Mouse (Mus musculus) brain, embryonic 14.5 days (tissue): ENCODE data around the gene Gm20425. TPM values are rescaled to one million over a fixed set of nuclear protein-coding genes. Genes with fewer than 3 reads are reported as not detected.

Experiments used
- DNase-seq: peaks from one replicate; pipeline ENCODE4 v3.0.0-alpha.2; 2011; ENCODE audit warnings: low read depth
- CTCF ChIP-seq: fragments of 200-500 bp; IDR thresholded peaks from 2 replicates; pipeline ENCODE4 v1.5.1; 2012; ENCODE audit warnings: inconsistent platforms, mild to moderate bottlenecking, moderate library complexity, borderline replicate concordance; ENCODE audit not compliant: insufficient read depth, insufficient read length; ENCODE audit errors: extremely low read depth
- POLR2A ChIP-seq: fragments of 200-500 bp; IDR thresholded peaks from 2 replicates; pipeline ENCODE4 v1.6.1; 2012; ENCODE audit warnings: mild to moderate bottlenecking, inconsistent platforms, borderline replicate concordance; ENCODE audit not compliant: poor library complexity, insufficient read depth, insufficient read length, severe bottlenecking; ENCODE audit errors: extremely low read depth
- polyA plus RNA-seq: library from polyadenylated mRNA; depleted of rRNA; stranded (reverse); fragments of >200 nt; gene quantifications from 2 replicates; pipeline ENCODE4 v1.2.3, GENCODE M21; 2012; rRNA removed

The Gm20425 gene
- not detected in 2 replicates for polyA plus RNA-seq

DNA sequence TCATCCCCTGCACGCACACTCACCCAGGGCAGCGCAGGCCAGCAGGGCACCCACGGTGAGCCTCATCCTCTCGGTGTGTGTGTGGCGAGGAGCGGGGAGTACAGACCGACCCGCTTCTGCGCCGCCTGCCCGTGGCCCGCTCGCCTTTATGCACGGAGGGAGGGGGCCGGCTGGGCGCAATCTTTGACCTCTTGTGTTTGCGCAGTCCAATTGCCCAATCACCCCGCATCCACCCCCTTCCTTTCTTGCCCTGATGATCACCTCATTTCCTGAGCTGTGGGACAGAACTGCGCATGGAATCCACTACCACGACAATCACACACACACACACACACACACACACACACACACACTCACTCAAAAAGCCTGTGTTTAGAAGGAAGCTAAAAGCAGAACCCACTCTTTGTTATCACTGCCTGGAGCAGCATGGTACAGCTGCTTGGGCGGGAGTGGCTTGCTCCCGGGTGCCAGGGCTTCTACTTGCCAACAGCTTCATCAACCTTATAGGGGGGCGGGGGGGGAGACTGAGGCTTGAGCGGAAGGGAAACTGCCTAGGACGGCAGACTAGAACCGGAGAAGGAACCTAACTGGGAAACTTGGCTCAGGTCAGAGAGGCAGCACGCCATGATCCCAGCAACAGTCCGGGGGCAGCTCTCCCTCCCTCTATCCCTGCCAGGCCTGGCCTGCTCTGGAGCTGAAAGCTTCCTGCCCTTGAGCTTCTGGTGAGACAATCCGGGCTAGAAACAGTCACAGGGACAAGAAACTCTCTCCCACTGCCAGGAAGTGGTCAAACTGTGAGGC, at the start of gene Gm20425, which contains the start of gene Trf:
Gene Gm20425, minus strand, starts transcription at position 157 of the 801 bp plus-strand sequence.
Gene Trf, minus strand, starts transcription at position 294 of the 801 bp plus-strand sequence.
- TF ChIP-seq POLR2A (no peak), CTCF (no peak)
- peak; percentile 70 for DNase-seq

DNA sequence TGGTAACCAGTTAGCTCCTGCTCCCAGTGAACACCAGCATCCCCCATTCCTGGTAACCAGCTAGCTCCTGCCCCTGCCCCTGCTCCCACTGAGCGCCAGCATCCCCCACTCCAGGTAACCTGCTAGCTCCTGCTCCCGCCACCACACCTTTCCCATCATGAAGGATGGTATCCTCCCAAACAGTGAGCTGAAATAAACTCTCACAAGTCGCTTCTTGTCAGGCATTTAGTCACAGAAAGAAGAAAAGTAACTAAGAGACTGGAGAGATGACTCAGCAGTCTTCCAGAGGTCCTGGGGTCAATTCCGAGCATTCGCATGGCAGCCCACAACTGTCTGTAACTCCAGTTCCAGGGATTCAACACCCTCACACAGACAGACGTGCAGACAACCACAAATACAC, 46.8 kb upstream of the Gm20425 start:
- DNase-seq: no peak
- TF ChIP-seq CTCF: no peak
- no peak for TF ChIP-seq POLR2A

DNA sequence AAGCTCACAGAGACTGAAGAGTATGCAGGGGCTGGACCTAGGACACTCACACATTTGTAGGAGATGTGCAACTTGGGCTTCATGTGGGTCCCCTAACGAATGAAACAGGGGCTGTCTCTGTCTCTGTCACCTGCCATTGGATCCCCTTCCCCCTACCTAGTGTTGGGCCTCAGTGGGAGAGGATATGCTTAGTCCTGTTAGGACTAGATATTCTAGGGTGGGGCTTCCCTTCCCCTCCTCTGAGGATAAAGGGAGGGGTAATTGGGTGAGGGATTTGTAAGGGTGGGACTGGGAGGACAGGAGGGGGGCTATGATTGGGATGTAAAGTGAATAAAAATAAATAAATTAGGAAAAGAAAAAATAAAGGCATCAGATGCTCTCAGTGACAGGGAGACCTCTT, 45.6 kb upstream of the Gm20425 start:
- DNase-seq: no peak

DNA sequence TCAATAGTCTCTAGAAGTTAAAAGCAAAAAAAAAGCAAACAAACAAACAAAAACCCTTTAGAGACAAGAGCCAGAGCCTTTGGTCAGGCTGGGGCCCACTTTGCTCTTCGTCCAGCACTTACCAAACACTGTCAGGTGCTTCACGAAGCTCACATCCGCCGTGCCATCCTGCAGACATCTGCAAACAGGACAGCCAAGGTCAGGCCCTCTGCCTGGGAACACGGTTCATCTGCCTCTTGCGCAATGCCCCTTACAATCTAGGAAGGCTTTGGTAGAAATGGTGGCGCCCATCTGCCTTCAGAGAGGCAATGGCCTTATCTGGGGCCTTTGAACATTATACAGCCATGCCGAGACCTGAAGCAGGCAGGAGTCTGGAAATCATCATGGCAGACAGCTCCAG, 44.7 kb upstream of the Gm20425 start:
- DNase-seq: no peak
- TF ChIP-seq CTCF: no peak
- TF ChIP-seq POLR2A: no peak

More for the DNA sequence above, 45.6 kb upstream of the Gm20425 start:
- TF ChIP-seq CTCF (no peak), POLR2A (no peak)

DNA sequence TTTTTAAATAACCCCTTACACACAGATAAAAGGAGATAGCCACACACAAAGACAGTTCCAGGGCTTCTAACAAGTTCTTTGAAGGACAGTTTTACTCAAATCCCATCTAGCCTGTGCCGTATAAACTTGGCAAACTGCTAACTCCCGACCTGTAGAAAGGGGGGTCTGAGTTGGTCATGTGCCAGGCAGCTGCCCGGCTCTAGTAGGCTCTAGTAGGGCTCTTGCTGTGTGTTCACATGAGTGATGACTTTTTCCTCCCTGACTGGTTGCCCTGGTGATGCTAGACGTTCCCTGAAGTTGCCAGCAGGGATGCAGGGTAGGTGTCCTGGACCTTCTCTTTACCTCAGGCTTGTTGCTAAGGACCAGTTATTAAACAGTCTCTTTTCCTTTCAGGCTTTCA, 41.0 kb upstream of the Gm20425 start:
- peak; percentile 79 for DNase-seq
- no peak for TF ChIP-seq POLR2A
- no peak for TF ChIP-seq CTCF

DNA sequence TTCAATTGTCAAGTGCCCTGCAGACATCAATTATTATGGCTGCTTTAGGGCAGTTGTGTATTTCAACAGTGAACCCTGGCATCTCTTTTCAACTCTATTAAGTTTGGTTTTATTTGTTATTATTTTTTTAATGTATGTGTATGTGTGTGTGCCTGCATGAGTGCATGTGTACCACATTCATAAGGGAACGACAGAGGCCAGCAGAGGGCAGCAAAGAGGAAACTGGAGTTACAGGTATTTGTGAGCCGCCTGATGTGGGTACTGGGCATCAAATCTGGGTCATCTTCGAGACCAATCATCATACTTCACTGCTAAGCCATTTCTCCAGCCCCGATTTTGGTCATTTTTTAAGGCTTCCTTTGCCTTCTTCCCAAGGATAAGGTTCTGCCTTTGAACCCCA, 35.7 kb upstream of the Gm20425 start:
- no peak for DNase-seq
- TF ChIP-seq POLR2A: no peak
- no peak for TF ChIP-seq CTCF

DNA sequence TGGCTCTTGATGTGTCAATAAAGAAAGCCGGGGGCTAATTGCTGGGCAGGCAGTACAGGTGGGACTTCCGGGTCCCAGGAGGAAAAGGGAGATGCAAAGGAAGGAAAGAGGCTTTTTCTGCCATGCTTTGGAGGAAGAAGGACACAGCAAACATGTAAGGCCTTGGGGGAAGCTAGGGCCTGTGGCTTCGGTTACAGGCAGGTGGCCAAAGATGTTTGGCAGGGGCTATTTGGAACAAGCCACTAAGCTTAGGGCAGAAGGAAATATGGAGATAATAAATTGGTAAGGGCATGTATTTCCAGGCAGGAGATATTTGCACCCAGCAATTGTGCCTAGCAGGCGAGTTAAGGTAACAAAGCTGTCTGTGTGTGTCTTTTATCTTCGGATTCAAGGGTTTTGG, 22.8 kb upstream of the Gm20425 start:
- TF ChIP-seq CTCF (no peak), POLR2A (no peak)
- no peak for DNase-seq

DNA sequence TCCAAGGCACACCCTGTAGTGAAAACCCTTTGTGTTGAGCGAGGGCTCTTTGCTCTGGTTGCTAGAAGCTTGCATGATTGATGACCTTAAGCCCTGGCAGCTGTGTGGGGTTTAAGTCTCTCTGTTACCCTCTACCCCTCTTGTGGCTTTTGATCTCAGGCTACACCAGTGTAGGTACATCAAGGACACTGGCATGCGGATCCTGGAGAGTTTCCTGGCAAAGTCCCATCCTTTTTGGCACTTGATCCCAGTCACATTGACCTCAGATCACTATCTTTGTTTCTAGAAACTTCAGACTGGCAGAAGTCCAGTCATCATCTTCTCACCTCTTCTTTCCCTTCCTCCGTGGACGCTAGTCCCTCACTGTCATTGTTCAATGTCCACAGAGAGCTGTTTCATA, 18.5 kb upstream of the Gm20425 start:
- TF ChIP-seq POLR2A: no peak
- no peak for TF ChIP-seq CTCF
- DNase-seq: no peak

DNA sequence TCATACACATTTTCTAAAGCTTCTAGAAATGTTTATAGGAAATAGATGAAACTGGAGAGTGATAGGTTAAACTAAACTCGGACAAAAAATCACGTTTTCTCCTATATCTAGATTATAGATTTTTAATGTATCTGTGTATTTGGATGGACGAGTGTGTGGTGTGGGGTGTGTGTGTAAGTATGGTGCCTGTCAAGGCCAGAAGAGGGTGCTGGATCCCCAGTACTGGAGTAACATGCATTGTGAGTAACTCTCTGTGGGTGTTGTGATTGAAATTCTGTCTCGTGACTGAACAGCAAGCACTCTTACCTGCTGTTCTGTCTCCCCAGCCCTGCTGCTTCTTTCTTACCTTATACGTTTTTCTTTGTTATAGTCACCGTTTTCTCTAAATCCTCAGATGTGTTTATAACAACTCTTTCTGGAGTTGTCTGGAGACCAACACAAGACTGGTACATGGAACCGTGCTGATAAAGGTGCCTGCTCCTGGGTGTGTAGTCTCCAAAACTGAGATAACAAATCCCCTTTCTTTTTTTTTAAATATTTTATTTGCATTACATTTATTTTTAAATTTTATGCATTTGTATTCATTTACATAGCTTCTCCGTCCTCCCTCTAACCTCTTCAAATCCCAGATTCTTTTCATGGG, 16.5 kb upstream of the Gm20425 start:
- TF ChIP-seq POLR2A: no peak
- no peak for TF ChIP-seq CTCF
- DNase-seq: no peak

DNA sequence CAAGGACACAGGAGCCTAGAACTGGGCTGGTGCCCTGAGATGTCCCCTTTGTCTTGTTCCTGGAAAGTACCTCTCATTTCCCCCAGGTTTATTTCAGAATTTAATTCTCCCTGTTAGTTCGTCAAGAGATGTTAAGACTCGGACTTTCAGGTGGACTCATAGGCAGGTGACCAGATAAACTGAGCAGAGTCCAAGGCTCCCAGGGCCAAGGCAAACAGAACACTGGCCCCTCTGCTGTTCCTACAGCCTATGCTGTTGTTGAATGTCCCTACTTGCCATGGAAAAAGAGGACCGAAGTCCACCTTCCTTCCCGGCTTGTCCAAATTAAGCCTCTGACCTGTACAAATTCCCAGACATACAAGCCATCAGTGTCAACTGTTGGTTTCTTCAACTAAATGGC, 13.5 kb upstream of the Gm20425 start:
- TF ChIP-seq POLR2A: no peak
- no peak for TF ChIP-seq CTCF
- DNase-seq: no peak

DNA sequence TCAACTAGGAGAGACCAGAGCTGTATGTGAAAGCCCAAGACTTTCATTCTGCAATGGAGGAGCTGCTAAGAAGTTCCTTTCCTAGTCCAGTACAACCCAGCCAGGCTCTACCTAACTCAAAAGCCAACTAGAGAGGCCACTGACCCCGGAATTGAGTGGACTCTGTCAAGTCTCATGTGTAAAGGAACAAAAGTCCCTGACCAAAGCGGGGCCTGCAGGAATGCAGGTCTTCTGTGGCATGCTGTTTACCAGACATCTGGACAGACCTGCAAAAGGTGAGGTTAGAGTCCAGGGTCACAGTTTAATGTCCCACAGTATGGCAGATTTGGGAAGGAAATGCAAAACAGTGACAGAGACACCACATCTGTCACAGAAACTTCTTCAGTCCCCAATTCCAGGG, 11.1 kb upstream of the Gm20425 start:
- TF ChIP-seq POLR2A: no peak
- TF ChIP-seq CTCF: no peak
- no peak for DNase-seq
